Mouse (Mus musculus): Measurements from ENCODE around the gene Kansl1l.
"Not testable (repeated sequence)": the region's sequence is repeated elsewhere in the genome, so short reads cannot be mapped to it uniquely, and the experiment has no call there.

Kansl1l gene

DNA sequence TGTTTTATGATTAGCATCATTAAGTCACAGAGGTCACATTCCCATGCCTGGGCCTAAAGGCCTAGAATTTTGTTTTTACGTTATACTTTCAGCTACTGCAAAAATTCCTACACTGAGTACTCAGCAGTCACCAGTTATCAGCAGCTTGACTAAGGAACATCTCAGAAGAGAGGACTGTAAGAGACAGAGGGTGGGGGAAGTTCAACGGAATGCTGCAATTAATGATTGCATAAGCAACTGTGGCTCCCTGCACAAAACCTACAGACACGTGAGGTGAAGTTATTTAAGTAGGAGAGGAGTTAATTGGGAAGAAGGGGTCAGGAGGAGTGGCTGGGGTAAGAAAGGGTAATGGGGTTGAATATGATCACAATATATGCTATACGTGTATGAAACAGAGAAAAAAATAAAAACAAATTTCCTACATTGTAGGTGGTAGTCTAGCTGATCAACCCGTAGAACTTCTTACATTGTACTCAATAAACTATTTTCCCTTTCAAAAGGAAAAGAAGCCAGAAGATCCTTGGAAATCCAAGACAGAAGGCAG is 117.1 kb downstream of the Kansl1l start:
- no peak for DNase-seq (ENCODE audit: low read depth)

DNA sequence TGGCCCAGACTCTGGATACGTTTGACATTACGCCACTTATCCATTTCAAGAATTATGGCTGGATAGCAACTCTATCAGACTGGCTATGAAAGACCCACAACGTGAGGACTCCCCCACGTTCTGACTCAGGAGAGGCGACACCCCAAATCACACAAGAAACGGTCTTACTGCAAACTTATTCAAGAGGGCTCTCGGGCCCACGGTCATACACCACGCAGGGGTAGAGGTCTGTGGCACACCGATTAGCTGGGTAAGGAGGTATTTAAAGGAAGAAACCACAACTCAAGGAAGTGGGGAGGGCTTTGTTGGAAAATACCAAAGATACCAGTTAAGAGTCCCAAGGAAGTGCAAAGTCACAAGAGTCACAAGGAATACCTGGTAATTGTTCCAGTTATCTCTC is 117.7 kb downstream of the Kansl1l start:
- DNase-seq (ENCODE audit: low read depth), result not testable (repeated sequence)

DNA sequence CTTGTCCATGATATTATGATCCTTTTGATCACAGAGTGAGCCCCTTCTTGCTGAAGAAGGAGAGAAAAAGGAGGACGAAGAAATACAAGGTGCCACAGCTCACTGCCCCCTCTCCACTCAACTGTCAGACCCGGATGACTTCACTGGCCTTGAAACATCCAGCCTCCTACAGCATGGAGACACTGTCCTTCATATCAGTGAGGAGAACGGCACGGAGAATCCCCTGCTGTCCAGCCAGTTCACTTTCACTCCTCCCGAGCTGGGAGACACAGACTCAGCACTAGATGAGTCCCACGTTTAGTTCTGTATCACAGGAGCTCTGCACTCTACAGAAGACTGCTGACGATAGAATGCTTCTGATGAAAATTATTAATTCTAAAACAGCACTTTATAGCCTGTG is 122.1 kb downstream of the Kansl1l start:
- DNase-seq (ENCODE audit: low read depth), result no peak

DNA sequence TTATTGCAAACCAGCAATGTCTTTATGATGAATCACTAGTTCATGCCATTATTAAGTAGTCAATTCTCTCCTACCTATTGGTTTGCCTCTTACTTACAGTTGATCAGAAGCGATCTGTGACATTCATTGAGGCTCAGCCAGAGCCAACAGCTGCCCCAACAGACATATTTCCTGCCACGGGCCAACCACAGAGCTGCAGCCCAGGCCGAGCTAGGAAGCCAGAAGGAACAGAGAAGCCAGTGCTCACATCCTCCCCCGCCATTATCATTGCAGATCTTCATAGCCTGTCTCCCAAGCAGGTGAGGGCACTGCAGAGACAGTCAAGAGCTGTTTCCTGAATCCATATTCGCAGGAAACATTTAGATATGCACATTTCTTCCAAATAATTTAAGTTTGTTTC is 123.1 kb downstream of the Kansl1l start:
- no peak for DNase-seq (ENCODE audit: low read depth)

DNA sequence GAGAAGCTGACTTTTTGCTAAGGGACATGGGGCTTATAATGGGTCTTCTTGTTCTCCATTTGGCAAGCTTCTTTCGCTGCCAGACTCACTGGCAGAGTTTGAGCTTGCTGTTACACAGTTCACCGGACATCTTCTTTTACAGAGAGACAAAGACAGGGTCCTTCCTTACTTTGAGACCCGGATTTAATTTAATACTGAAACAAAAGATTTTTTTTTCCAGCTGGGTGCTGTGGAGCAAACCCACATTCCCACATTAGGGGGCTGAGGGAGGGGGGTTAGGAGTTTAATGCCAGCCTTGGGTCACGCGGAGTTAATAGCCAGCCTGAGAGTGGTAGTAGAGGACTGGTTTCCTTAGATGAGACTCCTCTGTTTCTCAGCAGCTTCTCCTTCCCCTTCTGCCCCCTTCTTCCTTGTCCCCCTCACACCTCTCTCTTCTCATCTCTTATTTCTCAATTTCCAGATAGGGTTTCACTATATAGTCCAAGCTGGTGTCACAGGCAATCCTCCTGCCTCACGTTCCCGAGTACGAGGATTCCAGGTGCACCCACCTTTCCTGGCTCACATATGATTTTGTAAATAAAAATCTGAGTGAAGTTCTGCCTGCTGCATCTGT is 124.5 kb downstream of the Kansl1l start:
- no peak for DNase-seq (ENCODE audit: low read depth)

DNA sequence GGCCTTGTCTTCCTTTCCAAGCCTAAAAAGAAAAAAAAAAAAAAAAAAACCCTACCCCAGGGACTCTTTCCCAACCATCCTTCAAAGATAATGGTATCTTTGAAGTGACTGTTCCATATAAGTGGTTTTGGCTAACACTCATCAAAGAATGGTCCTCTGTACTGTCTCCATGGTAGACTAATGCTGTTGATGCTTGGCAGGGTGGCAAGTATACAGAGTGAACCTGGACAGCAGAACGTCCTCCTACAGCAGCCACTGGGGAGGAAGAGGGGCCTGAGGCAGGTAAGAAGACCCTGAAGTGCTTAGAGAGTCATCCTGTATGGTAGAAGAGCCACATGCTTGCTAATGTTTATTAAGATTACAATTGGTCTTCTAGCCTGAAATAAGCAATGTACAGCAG is 125.1 kb downstream of the Kansl1l start:
- DNase-seq (ENCODE audit: low read depth), result no peak

DNA sequence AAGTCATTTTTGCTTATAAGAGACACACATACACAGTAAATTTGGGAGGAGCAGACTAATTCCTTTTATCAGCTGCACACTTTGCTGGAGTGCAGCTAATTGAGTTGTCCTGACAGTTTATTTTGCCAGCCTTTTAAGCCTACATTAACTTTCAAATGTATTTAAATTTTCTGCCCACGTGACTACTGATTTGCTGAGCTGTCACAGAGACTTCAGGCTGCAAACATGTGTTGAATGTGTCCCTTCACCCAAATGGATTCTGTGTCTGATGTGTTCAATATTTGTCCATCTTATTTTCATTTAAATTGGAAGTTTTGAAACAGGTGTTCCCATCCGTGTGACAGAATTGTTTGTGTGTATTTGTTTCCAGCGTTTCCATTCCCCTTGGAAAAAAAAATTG is 125.6 kb downstream of the Kansl1l start:
- DNase-seq (ENCODE audit: low read depth), result no peak

DNA sequence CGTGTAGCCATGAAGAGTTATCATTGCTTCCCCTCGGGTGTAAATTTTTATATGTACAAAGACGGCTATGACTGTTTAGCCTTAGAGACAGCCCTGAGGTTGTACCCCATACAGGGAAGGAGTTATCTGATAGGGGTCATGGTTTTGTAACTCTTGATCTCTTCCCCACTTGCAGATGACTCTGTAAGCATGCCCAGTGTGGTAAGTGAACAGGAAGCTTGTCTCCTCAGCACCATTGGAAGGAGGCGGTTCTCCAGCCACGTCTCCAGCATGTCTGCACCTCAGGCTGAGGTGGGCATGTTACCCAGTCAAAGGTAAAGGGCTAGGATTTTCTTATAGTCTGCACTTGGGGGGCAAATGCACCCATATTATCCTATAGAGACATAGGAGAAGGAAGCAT is 134.4 kb downstream of the Kansl1l start:
- no peak for DNase-seq (ENCODE audit: low read depth)

DNA sequence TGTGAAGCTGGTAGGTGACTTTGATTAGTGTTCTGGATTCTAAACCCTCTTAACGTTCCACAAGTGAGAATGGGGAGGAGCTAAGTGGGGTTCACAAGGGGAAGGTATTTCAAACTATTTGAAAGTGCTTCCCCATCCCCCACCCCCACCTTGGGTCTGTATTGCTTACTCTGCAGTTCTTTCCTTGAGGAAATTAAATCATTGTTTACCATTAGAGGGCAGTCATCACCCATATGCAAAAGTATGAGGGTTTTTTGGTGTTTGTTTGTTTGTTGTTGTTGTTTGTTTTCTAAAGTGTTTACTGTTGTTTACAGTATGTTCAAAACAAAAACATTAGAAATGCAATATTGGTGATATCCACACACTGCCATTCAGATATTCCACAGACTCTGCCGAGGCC is 138.7 kb downstream of the Kansl1l start:
- no peak for DNase-seq (ENCODE audit: low read depth)

DNA sequence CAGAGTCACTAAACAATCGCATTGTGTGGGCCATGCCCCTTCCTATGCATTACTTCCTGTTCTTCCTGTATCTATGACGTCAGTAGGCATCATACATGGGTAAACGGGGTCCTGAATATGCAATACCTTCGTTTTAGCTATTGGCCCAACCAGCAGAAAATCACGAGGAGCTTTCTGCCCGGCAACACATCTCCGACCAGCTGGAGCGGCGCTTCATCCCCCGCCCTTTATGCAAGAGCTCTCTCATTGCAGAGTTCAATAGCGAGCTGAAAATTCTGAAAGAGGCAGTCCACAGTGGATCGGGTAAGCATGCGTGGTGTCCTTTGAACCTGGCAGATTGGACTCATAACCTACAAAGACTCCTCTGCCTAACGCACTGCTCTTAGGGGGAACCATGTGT is 139.4 kb downstream of the Kansl1l start:
- no peak for DNase-seq (ENCODE audit: low read depth)

DNA sequence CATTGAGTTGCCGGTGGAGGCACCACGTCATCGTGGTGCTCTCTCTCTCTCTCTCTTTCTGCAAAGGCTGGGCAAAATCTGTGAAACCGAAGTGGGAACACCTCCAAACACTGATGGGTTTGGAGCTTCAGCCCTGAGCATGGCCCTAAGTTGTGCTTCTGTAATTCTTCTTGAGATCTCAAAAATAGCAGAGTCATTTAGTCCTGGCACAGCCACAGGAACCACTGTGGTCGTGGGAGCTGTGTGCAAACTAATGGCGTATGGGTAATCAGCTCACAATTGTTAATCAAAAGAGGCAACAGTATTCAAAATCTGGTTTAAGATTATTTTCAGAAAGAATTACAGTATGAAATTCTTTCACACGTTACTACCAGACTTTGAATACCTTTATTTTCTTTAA is 144.6 kb downstream of the Kansl1l start:
- no peak for DNase-seq (ENCODE audit: low read depth)

DNA sequence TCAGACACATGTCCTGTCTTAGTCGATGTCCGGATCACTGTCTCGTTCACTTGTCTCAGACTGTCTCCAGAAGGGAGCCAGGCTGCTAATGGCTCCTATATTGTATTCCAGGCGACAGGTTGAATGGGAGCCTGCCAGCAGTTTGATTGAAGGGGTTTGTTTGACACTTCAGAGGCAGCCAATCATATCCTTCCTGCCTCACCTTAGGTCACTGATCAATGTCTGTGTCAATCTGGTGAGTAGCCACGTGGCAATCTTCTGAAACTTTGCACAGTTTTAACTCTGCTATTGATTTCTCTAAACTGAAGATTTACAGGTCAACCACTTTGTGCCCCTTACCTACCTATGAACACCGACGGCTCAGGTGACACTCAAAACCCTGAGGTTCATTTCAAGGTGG is 145.9 kb downstream of the Kansl1l start:
- DNase-seq (ENCODE audit: low read depth), result no peak
